Mouse (Mus musculus) gonadal fat pad, adult 2 months (tissue): ENCODE results near the gene Pigk. TPM values are rescaled to one million over a fixed set of nuclear protein-coding genes. Genes with fewer than 3 reads are reported as not detected.
"Not testable (repeated sequence)": the region's sequence is repeated elsewhere in the genome, so short reads cannot be mapped to it uniquely, and the experiment has no call there.

Experiments
- DNase-seq: peaks from one replicate; pipeline ENCODE4 v3.0.0-alpha.2; 2012; ENCODE audit warnings: low read depth
- polyA plus RNA-seq: library from polyadenylated mRNA; depleted of rRNA; stranded (reverse); fragments of >200 nt; gene quantifications from 2 replicates; pipeline ENCODE4 v1.2.3, GENCODE M21; 2012

Pigk gene
- polyA plus RNA-seq, 1 experiment, result 20.0 TPM

- no peak for DNase-seq
Observed at GRCm38 (mm10) chr3:152767485-152767884, 53.6 kb downstream of the Pigk start.

GRCm38 (mm10) chr3:152770056-152770455 lies 56.2 kb downstream of the Pigk start:
- no peak for DNase-seq

- DNase-seq, result no peak
Observed at GRCm38 (mm10) chr3:152776363-152776762, 62.5 kb downstream of the Pigk start.

- no peak for DNase-seq
Observed at GRCm38 (mm10) chr3:152776872-152777540, 63.1 kb downstream of the Pigk start.

- no peak for DNase-seq
Observed at GRCm38 (mm10) chr3:152779819-152780218, 65.9 kb downstream of the Pigk start.

GRCm38 (mm10) chr3:152783792-152784191 lies 69.9 kb downstream of the Pigk start:
- no peak for DNase-seq

- DNase-seq, result not testable (repeated sequence)
Observed at GRCm38 (mm10) chr3:152784353-152784752, 70.5 kb downstream of the Pigk start.

- not testable (repeated sequence) for DNase-seq
Observed at GRCm38 (mm10) chr3:152788301-152788953, 74.5 kb downstream of the Pigk start.

- no peak for DNase-seq
Observed at GRCm38 (mm10) chr3:152792601-152793000, 78.7 kb downstream of the Pigk start.

- no peak for DNase-seq
Observed at GRCm38 (mm10) chr3:152793006-152793405, 79.1 kb downstream of the Pigk start.

- no peak for DNase-seq
Observed at GRCm38 (mm10) chr3:152796216-152796615, 82.3 kb downstream of the Pigk start.

GRCm38 (mm10) chr3:152797354-152797753 lies 83.5 kb downstream of the Pigk start:
- DNase-seq, result no peak

- DNase-seq, result no peak
Observed at GRCm38 (mm10) chr3:152799738-152800431, 86.0 kb downstream of the Pigk start.

GRCm38 (mm10) chr3:152813905-152814304 lies 100.0 kb downstream of the Pigk start:
- DNase-seq, result no peak

GRCm38 (mm10) chr3:152815110-152815509 lies 101.2 kb downstream of the Pigk start:
- no peak for DNase-seq

- DNase-seq, result no peak
Observed at GRCm38 (mm10) chr3:152820406-152820805, 106.5 kb downstream of the Pigk start.

- no peak for DNase-seq
Observed at GRCm38 (mm10) chr3:152821202-152821601, 107.3 kb downstream of the Pigk start.

- DNase-seq, result no peak
Observed at GRCm38 (mm10) chr3:152831377-152831776, 117.5 kb downstream of the Pigk start.

GRCm38 (mm10) chr3:152831974-152832373 lies 118.1 kb downstream of the Pigk start:
- DNase-seq, result no peak

GRCm38 (mm10) chr3:152832436-152832835 lies 118.5 kb downstream of the Pigk start:
- no peak for DNase-seq

GRCm38 (mm10) chr3:152837407-152837806 lies 123.5 kb downstream of the Pigk start:
- DNase-seq, result no peak

GRCm38 (mm10) chr3:152837938-152838337 lies 124.0 kb downstream of the Pigk start:
- no peak for DNase-seq

GRCm38 (mm10) chr3:152841264-152841663 lies 127.4 kb downstream of the Pigk start:
- DNase-seq, result no peak
